ENCODE assay signal across 8 mouse cellular contexts in genomic region chr3:145292337-145293134, GRCm38 (mm10). TPM values are rescaled to one million over a fixed set of nuclear protein-coding genes. Genes with fewer than 3 reads are reported as not detected.
DNase-seq lines count a peak whose midpoint lies in the region; ATAC-seq and TF ChIP-seq lines count a peak whose summit lies in the region.

TSS of gene Col24a1 (plus strand) at chr3:145292472.

- H3K36me3 ChIP-seq in heart, embryonic 16.5 days (ENCODE audit: control insufficient read depth, insufficient read depth) = no peaks in the 10 kb centered on the region
- no peaks in the 10 kb centered on the region for H3K36me3 ChIP-seq in limb, embryonic 14.5 days (ENCODE audit: control insufficient read depth, insufficient read depth, low read length)
- no peaks in the 10 kb centered on the region for H3K36me3 ChIP-seq in neural tube, embryonic 13.5 days

- H3K9ac ChIP-seq in heart, embryonic 16.5 days (ENCODE audit: low read length) = peak within 1 kb of the TSS; percentile 60
- peak within 1 kb of the TSS; percentile 58 for H3K9ac ChIP-seq in limb, embryonic 14.5 days (ENCODE audit: low read depth, low read length, severe bottlenecking)
- peak within 1 kb of the TSS; percentile 65 for H3K9ac ChIP-seq in neural tube, embryonic 13.5 days

- H3K9me3 ChIP-seq in heart, embryonic 16.5 days (replicated peaks; ENCODE audit: control insufficient read depth, low read length) = no peaks in the 10 kb centered on the region
- no peaks in the 10 kb centered on the region for H3K9me3 ChIP-seq in limb, embryonic 14.5 days (ENCODE audit: control insufficient read depth, low read length)
- no peaks in the 10 kb centered on the region for H3K9me3 ChIP-seq in neural tube, embryonic 13.5 days

- TF ChIP-seq CTCF in layer of hippocampus, adult 2 months (conservative IDR thresholded peaks at IDR 0.05) = no peak

- peak within 1 kb of the TSS; percentile 22 for H3K4me3 ChIP-seq in layer of hippocampus, adult 2 months
- H3K4me3 ChIP-seq in heart, embryonic 16.5 days (ENCODE audit: low read length) = peak within 1 kb of the TSS; percentile 51
- peak within 1 kb of the TSS; percentile 49 for H3K4me3 ChIP-seq in limb, embryonic 14.5 days (replicated peaks; ENCODE audit: low read length)
- peak within 1 kb of the TSS; percentile 38 for H3K4me3 ChIP-seq in neural tube, embryonic 13.5 days

- no peak for DNase-seq in layer of hippocampus, adult 2 months (ENCODE audit: low spot score in 2 of 2)
- no peak for DNase-seq in layer of hippocampus, adult 9-11 months
- DNase-seq in embryo, embryonic 9.5 days (ENCODE audit: extremely low spot score) = peak; percentile 74
- DNase-seq in limb, embryonic 14.5 days (ENCODE audit: low spot score) = peak; percentile 70
- DNase-seq in layer of hippocampus, adult 11-12 months (ENCODE audit: low spot score) = no peak
- DNase-seq in urinary bladder, postnatal 4 days (ENCODE audit: low spot score in 2 of 2) = no peak

- H3K4me2 ChIP-seq in heart, embryonic 16.5 days (ENCODE audit: low read depth, low read length) = peak within 1 kb of the TSS; percentile 83
- H3K4me2 ChIP-seq in limb, embryonic 14.5 days (replicated peaks; ENCODE audit: low read depth, low read length, severe bottlenecking) = peak within 1 kb of the TSS; percentile 88
- peak within 1 kb of the TSS; percentile 76 for H3K4me2 ChIP-seq in neural tube, embryonic 13.5 days

- no peak for TF ChIP-seq POLR2A in limb, embryonic 14.5 days (IDR thresholded peaks at IDR 0.05; ENCODE audit: borderline replicate concordance, extremely low read depth, insufficient read depth, insufficient read length)

- peaks cover 16% of the 10 kb centered on the region for H3K4me1 ChIP-seq in heart, embryonic 16.5 days (ENCODE audit: control insufficient read depth, insufficient read depth, low read length)
- peaks cover 26% of the 10 kb centered on the region for H3K4me1 ChIP-seq in limb, embryonic 14.5 days (ENCODE audit: control insufficient read depth, insufficient read depth, low read length)
- H3K4me1 ChIP-seq in neural tube, embryonic 13.5 days (replicated peaks) = peaks cover 17% of the 10 kb centered on the region

- H3K27me3 ChIP-seq in heart, embryonic 16.5 days (ENCODE audit: control insufficient read depth, insufficient read depth, low read length) = peaks cover 10% of the 10 kb centered on the region
- H3K27me3 ChIP-seq in limb, embryonic 14.5 days (ENCODE audit: control insufficient read depth, insufficient read depth, low read length) = no peaks in the 10 kb centered on the region
- H3K27me3 ChIP-seq in neural tube, embryonic 13.5 days = peaks cover 7% of the 10 kb centered on the region; the same call in 1 of the 2 replicates

- H3K27ac ChIP-seq in layer of hippocampus, adult 2 months = no peak within 1 kb of the TSS
- no peak within 1 kb of the TSS for H3K27ac ChIP-seq in heart, embryonic 16.5 days (ENCODE audit: low read length)
- peak within 1 kb of the TSS; percentile 65 for H3K27ac ChIP-seq in limb, embryonic 14.5 days (replicated peaks; ENCODE audit: low read depth, low read length)
- no peak within 1 kb of the TSS for H3K27ac ChIP-seq in neural tube, embryonic 13.5 days (replicated peaks)

- ATAC-seq in heart, embryonic 16.5 days (replicated peaks; ENCODE audit: extremely low read depth, insufficient read depth, low FRiP score) = no peak; the same call in 1 of the 2 replicates
- ATAC-seq in limb, embryonic 14.5 days (ENCODE audit: low FRiP score, low read depth) = peak; percentile 79
- ATAC-seq in neural tube, embryonic 13.5 days (ENCODE audit: low read depth) = peak; percentile 49; the same call in 1 of the 2 replicates

- under 1% methylated on average over 22 of the region's 22 CpGs for WGBS in heart, embryonic 16.5 days
- 1% methylated on average over 22 of the region's 22 CpGs for WGBS in limb, embryonic 14.5 days
- WGBS in neural tube, embryonic 13.5 days = under 1% methylated on average over 22 of the region's 22 CpGs

RNA-seq across cellular contexts. Expression of gene Col24a1, which starts in this region (rescaled TPM):
- under 1 TPM; 0.15 to 0.26 TPM for total RNA-seq in layer of hippocampus, adult 2 months (2021)
- polyA plus RNA-seq in heart, embryonic 16.5 days (2015; fragmentation: Nextera tagmentation; extraction: Ambion mirVana) = 1.1 and 1.2 TPM in 2 replicates
- polyA plus RNA-seq in limb, embryonic 14.5 days (2012; rRNA removed) = 24.0 and 24.3 TPM in 2 replicates
- polyA plus RNA-seq in limb, embryonic 14.5 days (2014; fragmentation: Nextera tagmentation; extraction: Ambion mirVana) = 9.5 TPM in 2 replicates
- 0.46 and 0.98 TPM in 2 replicates for polyA plus RNA-seq in neural tube, embryonic 13.5 days (2015; fragmentation: Nextera tagmentation; extraction: Ambion mirVana)

Comparison
In these comparisons a context has a peak if more than half of its experiments do, and no peak if none do; other contexts are left out.
1. Peak in ATAC-seq, H3K4me3 ChIP-seq, H3K9ac ChIP-seq and H3K4me2 ChIP-seq in neural tube, embryonic 13.5 days; RNA of the gene not detected or under 1 TPM.
2. DNase-seq: peak in embryo, embryonic 9.5 days (single experiment) and limb, embryonic 14.5 days (single experiment); none in layer of hippocampus, adult 2 months (0 of 2), layer of hippocampus, adult 9-11 months (single experiment), layer of hippocampus, adult 11-12 months (single experiment) and urinary bladder, postnatal 4 days (0 of 2).
3. Peak in every context shown above with its lines, with median percentiles within 50 percentile points of each other: H3K4me3 ChIP-seq, H3K4me2 ChIP-seq and H3K9ac ChIP-seq.